Mouse (Mus musculus): ENCODE measurements around the gene Asic3. TPM values are rescaled to one million over a fixed set of nuclear protein-coding genes. Genes with fewer than 3 reads are reported as not detected.

Gene Asic3
- total and polyA plus RNA-seq, 3 experiments = 0.25 to 1.1 TPM; not detected in 1

DNA sequence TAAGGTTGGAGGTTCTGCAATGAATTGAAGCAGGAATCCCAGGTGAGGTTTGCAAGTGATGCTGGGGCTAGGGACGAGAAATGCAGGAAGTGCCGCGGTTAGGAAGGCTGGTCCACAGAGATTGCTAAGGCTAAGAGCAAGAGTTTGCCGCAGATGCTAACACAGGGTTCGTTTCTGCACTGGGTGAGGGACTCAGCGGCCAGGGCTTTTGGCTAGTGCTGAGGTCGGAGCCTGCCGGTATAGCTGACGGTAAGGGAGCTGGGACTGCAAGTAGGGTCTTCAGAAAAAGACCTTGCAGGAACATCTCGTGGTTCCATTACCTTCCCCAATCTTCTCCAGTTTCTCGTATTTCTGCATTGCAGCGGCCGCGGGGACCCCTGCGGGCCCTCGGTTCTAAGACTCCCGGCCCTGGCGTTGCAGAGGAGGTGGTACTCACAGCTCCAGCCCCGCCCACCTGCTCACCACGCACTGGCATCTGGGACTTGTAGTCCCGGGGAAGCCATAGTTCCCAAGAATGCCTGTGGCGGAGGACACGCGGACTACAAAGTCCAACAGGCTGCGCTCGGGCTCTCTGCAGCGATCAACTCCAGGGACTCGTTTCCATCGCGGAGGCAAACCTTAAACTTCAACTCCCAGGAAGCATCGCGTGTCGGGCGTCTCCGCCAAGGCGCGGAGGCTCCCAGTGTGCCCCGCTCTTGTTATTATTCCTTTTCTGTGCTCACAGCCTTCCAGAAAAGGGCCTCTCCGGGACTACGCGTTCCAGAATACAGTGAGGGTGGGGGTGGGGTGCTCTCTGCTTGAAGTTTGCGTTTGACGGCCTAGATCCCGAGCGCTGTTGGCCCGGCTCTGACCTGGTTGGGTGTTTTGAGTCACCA is 10.2 kb downstream of the Asic3 start, which contains the start of the genes Cdk5 and Slc4a2 (continued):
- TF ChIP-seq E2F4 (IDR thresholded peaks at IDR 0.05; ENCODE audit: insufficient replicate concordance, low read depth, low read length) (peak; percentile 53; the same call in 1 of the 2 replicates), USF1 (IDR thresholded peaks at IDR 0.05; ENCODE audit: low read depth, low read length) (no peak)

DNA sequence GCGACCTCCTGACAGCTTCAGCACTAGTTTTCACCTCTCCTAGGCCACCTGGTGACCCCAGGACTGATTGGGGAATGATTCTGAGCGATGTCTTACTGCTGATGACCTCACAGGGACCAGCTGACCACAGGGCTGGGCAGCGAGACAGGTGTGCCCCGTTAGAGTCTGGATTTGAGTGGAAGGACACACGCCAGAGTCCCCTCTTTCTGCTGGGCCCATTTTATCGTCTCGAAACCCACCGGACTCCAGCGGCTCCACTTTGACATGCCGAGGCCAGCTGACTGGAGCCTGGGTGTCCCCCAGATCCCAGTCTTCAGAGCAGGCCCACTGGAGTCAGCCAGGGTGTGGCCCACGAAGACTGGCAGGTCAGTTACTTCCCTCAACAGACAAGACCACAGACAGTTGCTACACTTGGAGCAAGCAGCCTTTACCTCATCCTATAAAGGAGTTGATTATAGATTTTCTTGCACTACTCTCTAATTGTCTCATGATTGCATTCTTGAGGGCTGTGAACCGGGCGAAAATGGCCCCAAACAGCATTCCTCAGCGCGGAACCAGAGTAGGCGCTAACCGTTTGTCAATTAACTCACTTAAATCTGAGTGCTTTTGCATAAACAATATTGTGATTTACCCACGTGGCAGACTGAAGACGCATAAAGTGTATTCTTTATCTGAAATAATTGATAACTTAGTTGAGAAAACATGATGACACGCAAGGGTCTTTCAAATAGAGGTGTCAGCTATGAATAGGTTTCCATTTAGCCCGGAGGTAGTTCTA is 11.0 kb downstream of the Asic3 start:
- H3K36me3 ChIP-seq (replicated peaks in 1 of 2; ENCODE audit: control insufficient read depth in 1 of 2, insufficient read depth in 1 of 2, low read length in 1 of 2) = peaks cover 14 to 43% of the 10 kb centered on the region in 2 experiments

DNA sequence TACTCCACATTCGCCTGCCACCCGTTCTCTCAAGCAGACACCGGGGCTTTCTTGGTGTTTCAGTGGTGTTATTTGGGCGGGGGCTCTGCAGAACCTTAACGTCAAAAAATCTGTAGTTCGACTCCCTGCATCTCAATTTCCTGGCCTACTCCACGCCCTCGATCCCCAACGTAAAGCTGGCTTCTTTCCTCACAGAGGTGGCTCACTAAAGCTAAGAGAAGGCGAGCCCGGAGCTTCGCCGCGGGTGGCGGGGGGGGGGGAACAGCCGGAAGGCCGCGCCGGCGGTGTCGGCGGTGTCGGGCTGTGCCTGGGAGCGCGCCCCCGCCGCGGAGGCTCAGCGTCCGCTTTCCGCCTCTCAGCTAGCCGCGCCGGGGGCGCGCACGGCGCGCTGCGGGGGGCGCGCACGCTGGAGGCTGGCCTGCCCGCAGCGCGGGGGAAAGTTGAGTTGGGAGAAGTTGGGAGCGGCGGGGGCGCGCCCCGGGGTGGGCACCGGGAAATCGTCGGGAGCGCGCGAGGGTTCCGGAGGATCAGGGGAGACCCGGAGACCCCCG is 11.7 kb downstream of the Asic3 start:
- no peak for TF ChIP-seq MAFK (IDR thresholded peaks at IDR 0.05; ENCODE audit: insufficient replicate concordance, low read length)
- peak; percentile 66 for TF ChIP-seq ELF1 (IDR thresholded peaks at IDR 0.05; ENCODE audit: low read depth, low read length)
- TF ChIP-seq BHLHE40 (IDR thresholded peaks at IDR 0.05; ENCODE audit: low read depth, low read length) = no peak
- TF ChIP-seq USF2 (conservative IDR thresholded peaks at IDR 0.05; ENCODE audit: low read depth, low read length) = no peak
- TF ChIP-seq CHD1 (IDR thresholded peaks at IDR 0.05; ENCODE audit: low read depth, low read length) = no peak
- no peak for TF ChIP-seq ETS1 (conservative IDR thresholded peaks at IDR 0.05; ENCODE audit: low read depth, low read length)
- no peak for TF ChIP-seq JUND (conservative IDR thresholded peaks at IDR 0.05; ENCODE audit: low read depth, low read length)
- no peak for TF ChIP-seq SIN3A (IDR thresholded peaks at IDR 0.05; ENCODE audit: low read length)
- TF ChIP-seq UBTF (IDR thresholded peaks at IDR 0.05; ENCODE audit: low read depth, low read length) = no peak
- TF ChIP-seq TCF12 (IDR thresholded peaks at IDR 0.05; ENCODE audit: low read depth, low read length) = peak; percentile 40; the same call in 1 of the 2 replicates
- no peak for TF ChIP-seq E2F4 (IDR thresholded peaks at IDR 0.05; ENCODE audit: insufficient replicate concordance, low read depth, low read length)
- TF ChIP-seq RCOR1 (conservative IDR thresholded peaks at IDR 0.05; ENCODE audit: low read depth, low read length) = no peak
- TF ChIP-seq NELFE (IDR thresholded peaks at IDR 0.05; ENCODE audit: low read depth, low read length) = peak; percentile 57
- TF ChIP-seq EP300 (IDR thresholded peaks at IDR 0.05; ENCODE audit: low read length) = no peak
- TF ChIP-seq ZNF384 (IDR thresholded peaks at IDR 0.05; ENCODE audit: low read depth, low read length) = no peak
- TF ChIP-seq HCFC1 (IDR thresholded peaks at IDR 0.05; ENCODE audit: low read depth, low read length) = peak; percentile 29; the same call in 1 of the 2 replicates
- TF ChIP-seq POLR2AphosphoS2 (IDR thresholded peaks at IDR 0.05; ENCODE audit: low read depth, low read length) = no peak
- TF ChIP-seq MAZ (IDR thresholded peaks at IDR 0.05; ENCODE audit: low read depth, low read length) = peak; percentile 10; the same call in 1 of the 2 replicates
- TF ChIP-seq ZC3H11A (IDR thresholded peaks at IDR 0.05; ENCODE audit: low read depth, low read length) = no peak
- peak; percentile 66 for TF ChIP-seq POLR2A (IDR thresholded peaks at IDR 0.05; ENCODE audit: low read depth, low read length)
- peak; percentile 37; the same call in 1 of the 2 replicates for TF ChIP-seq NRF1 (IDR thresholded peaks at IDR 0.05; ENCODE audit: low read depth, low read length)
- TF ChIP-seq MEF2A (IDR thresholded peaks at IDR 0.05; ENCODE audit: borderline replicate concordance, low read depth, low read length) = no peak
- H3K79me2 ChIP-seq (replicated peaks; ENCODE audit: control insufficient read depth, extremely low read depth, insufficient read depth, poor library complexity, severe bottlenecking) = peaks cover 10% of the 10 kb centered on the region; the same call in 1 of the 2 replicates
- no peaks in the 10 kb centered on the region for H3K9me3 ChIP-seq (replicated peaks; ENCODE audit: low read length)
- in situ Hi-C loops (cut with MboI; ENCODE audit: low pct_ligation_motif_present, low pct_unique_long_range_greater_than_20kb, low sequenced_read_pairs) (loop anchor here (5.0 kb wide), 1 partner anchor 32 kb away; no protein-coding TSS in a partner anchor), dilution Hi-C loops (cut with MboI; ENCODE audit: extremely low pct_ligation_motif_present, extremely low pct_unique_long_range_greater_than_20kb, low sequenced_read_pairs) (no loop called here)
- peaks cover 14 to 43% of the 10 kb centered on the region in 2 experiments for H3K36me3 ChIP-seq (replicated peaks in 1 of 2; ENCODE audit: control insufficient read depth in 1 of 2, insufficient read depth in 1 of 2, low read length in 1 of 2)
- peak; percentile 74 for DNase-seq (ENCODE audit: extremely low read depth)
- peak overlapping the region; percentile 84 for H3K4me2 ChIP-seq (ENCODE audit: insufficient read depth, low read depth, poor library complexity, severe bottlenecking)
- H3K27ac ChIP-seq (ENCODE audit: insufficient read depth, low read depth) = peak overlapping the region; percentile 10; the same call in 1 of the 2 replicates
- peak overlapping the region; percentile 68 to 94 (median 86) for H3K4me3 ChIP-seq (replicated peaks in 1 of 3; ENCODE audit: low read depth in 2 of 3, low read length in 2 of 3, poor library complexity in 1 of 3)
- peaks cover 16 to 41% of the 10 kb centered on the region in 2 experiments for H3K4me1 ChIP-seq (ENCODE audit: control insufficient read depth in 1 of 2, insufficient read depth in 2 of 2)
- H3K9ac ChIP-seq (ENCODE audit: insufficient read depth, low read depth) = peak overlapping the region; percentile 97
- H3K27me3 ChIP-seq (replicated peaks) = no peaks in the 10 kb centered on the region

More for the DNA sequence above, 11.0 kb downstream of the Asic3 start:
- Histone ChIP-seq H3K4me3 (replicated peaks in 1 of 3; ENCODE audit: low read depth in 2 of 3, low read length in 2 of 3, poor library complexity in 1 of 3) (peak overlapping the region; percentile 68 to 94 (median 86)), H3K4me2 (ENCODE audit: insufficient read depth, low read depth, poor library complexity, severe bottlenecking) (peak overlapping the region; percentile 84), H3K9ac (ENCODE audit: insufficient read depth, low read depth) (peak overlapping the region; percentile 97), H3K27me3 (replicated peaks) (no peaks in the 10 kb centered on the region), H3K9me3 (replicated peaks; ENCODE audit: low read length) (no peaks in the 10 kb centered on the region), H3K27ac (ENCODE audit: insufficient read depth, low read depth) (peak overlapping the region; percentile 63), H3K79me2 (replicated peaks; ENCODE audit: control insufficient read depth, extremely low read depth, insufficient read depth, poor library complexity, severe bottlenecking) (peaks cover 10% of the 10 kb centered on the region; the same call in 1 of the 2 replicates), H3K4me1 (ENCODE audit: control insufficient read depth in 1 of 2, insufficient read depth in 2 of 2) (peaks cover 16 to 41% of the 10 kb centered on the region in 2 experiments)
- dilution Hi-C loops (cut with MboI; ENCODE audit: extremely low pct_ligation_motif_present, extremely low pct_unique_long_range_greater_than_20kb, low sequenced_read_pairs) = no loop called here
- TF ChIP-seq NELFE (IDR thresholded peaks at IDR 0.05; ENCODE audit: low read depth, low read length) = no peak
- 0 out of 2 replicates have a peak, but pooled peaks have one; percentile 34 for TF ChIP-seq UBTF (IDR thresholded peaks at IDR 0.05; ENCODE audit: low read depth, low read length)
- DNase-seq (ENCODE audit: extremely low read depth) = peak; percentile 17
- in situ Hi-C loops (cut with MboI; ENCODE audit: low pct_ligation_motif_present, low pct_unique_long_range_greater_than_20kb, low sequenced_read_pairs) = loop anchor here (5.0 kb wide), 1 partner anchor 33 kb away; no protein-coding TSS in a partner anchor

Data from CH12.LX (cell line).